ENCODE assay signal across 9 mouse cellular contexts in genomic region chr10:80623457-80624191, GRCm38 (mm10). TPM values are rescaled to one million over a fixed set of nuclear protein-coding genes. Genes with fewer than 3 reads are reported as not detected.
DNase-seq lines count a peak whose midpoint lies in the region; ATAC-seq lines count a peak whose summit lies in the region.
"Had no signal": no experiment of that assay in that cellular context is flagged by ENCODE, and none has a peak within 500 bp of the region (broad histone marks: within the 10 kb centered on the region; RNA-seq: fewer than 3 reads in every experiment).

No protein-coding gene starts in this region.

- no peaks in the 10 kb centered on the region for H3K36me3 ChIP-seq in forebrain, embryonic 13.5 days (ENCODE audit: poor library complexity, severe bottlenecking)
- no peaks in the 10 kb centered on the region for H3K36me3 ChIP-seq in hindbrain, embryonic 11.5 days (ENCODE audit: control insufficient read depth, insufficient read depth, low read length)
- peaks cover 33% of the 10 kb centered on the region for H3K36me3 ChIP-seq in limb, embryonic 10.5 days

- H3K4me3 ChIP-seq in forebrain, embryonic 13.5 days = peak overlapping the region; percentile 88
- peak overlapping the region; percentile 85 for H3K4me3 ChIP-seq in hindbrain, embryonic 11.5 days (ENCODE audit: low read depth, low read length)
- H3K4me3 ChIP-seq in limb, embryonic 10.5 days = peak overlapping the region; percentile 89

- no peak for ATAC-seq in cerebellum, adult (ENCODE audit: insufficient number of reproducible peaks, low FRiP score, low TSS enrichment)
- ATAC-seq in forebrain, embryonic 13.5 days = no peak
- no peak for ATAC-seq in hindbrain, embryonic 11.5 days (ENCODE audit: low FRiP score)

- H3K4me2 ChIP-seq in forebrain, embryonic 13.5 days = peak overlapping the region; percentile 99
- peak overlapping the region; percentile 97 for H3K4me2 ChIP-seq in hindbrain, embryonic 11.5 days (replicated peaks; ENCODE audit: low read depth, low read length)

- WGBS in forebrain, embryonic 13.5 days = 19% methylated on average over 15 of the region's 15 CpGs
- WGBS in hindbrain, embryonic 11.5 days = 16% methylated on average over 15 of the region's 15 CpGs
- WGBS in limb, embryonic 10.5 days = 13% methylated on average over 15 of the region's 15 CpGs

- peaks cover 42% of the 10 kb centered on the region for H3K4me1 ChIP-seq in forebrain, embryonic 13.5 days
- peaks cover 6% of the 10 kb centered on the region for H3K4me1 ChIP-seq in hindbrain, embryonic 11.5 days (replicated peaks; ENCODE audit: control insufficient read depth, insufficient read depth, low read length)
- H3K4me1 ChIP-seq in limb, embryonic 10.5 days = peaks cover 52% of the 10 kb centered on the region

- H3K27me3 ChIP-seq in forebrain, embryonic 13.5 days = no peaks in the 10 kb centered on the region
- no peaks in the 10 kb centered on the region for H3K27me3 ChIP-seq in hindbrain, embryonic 11.5 days (ENCODE audit: control insufficient read depth, insufficient read depth, low read length)
- H3K27me3 ChIP-seq in limb, embryonic 10.5 days (ENCODE audit: low read depth, poor library complexity, severe bottlenecking) = no peaks in the 10 kb centered on the region
- H3K27me3 ChIP-seq: Patski had no signal

- H3K9ac ChIP-seq in forebrain, embryonic 13.5 days = peak overlapping the region; percentile 93
- peak overlapping the region; percentile 91 for H3K9ac ChIP-seq in hindbrain, embryonic 11.5 days (ENCODE audit: low read depth, low read length)

- H3K9me3 ChIP-seq in forebrain, embryonic 13.5 days (replicated peaks) = no peaks in the 10 kb centered on the region
- H3K9me3 ChIP-seq in hindbrain, embryonic 11.5 days (ENCODE audit: control insufficient read depth, low read length) = no peaks in the 10 kb centered on the region
- H3K9me3 ChIP-seq in limb, embryonic 10.5 days (replicated peaks) = no peaks in the 10 kb centered on the region

- peak; percentile 62 to 66 for DNase-seq in cerebellum, adult 18-20 months
- DNase-seq in adrenal gland, postnatal 36 days = peak; percentile 73 to 80
- peak; percentile 62 for DNase-seq in hindbrain, embryonic 11.5 days (ENCODE audit: low spot score)
- peak; percentile 81 for DNase-seq in limb, embryonic 10.5 days (ENCODE audit: low spot score)
- DNase-seq in mesoderm, embryonic 11.5 days (ENCODE audit: low read depth, low spot score) = peak; percentile 59
- DNase-seq in spleen, postnatal 4 days (ENCODE audit: low spot score in 2 of 2) = peak; percentile 72 to 85

- peak overlapping the region; percentile 78 for H3K27ac ChIP-seq in forebrain, embryonic 13.5 days
- peak overlapping the region; percentile 94 for H3K27ac ChIP-seq in hindbrain, embryonic 11.5 days (ENCODE audit: low read depth, low read length)
- peak overlapping the region; percentile 97 for H3K27ac ChIP-seq in limb, embryonic 10.5 days

RNA-seq across cellular contexts. Expression of gene Csnk1g2, which starts 1.0 kb away (rescaled TPM):
- total RNA-seq in adrenal gland, postnatal 36 days (2021) = 100 to 1,000 TPM; 129 to 135 TPM
- polyA plus RNA-seq in forebrain, embryonic 13.5 days (2015; fragmentation: Nextera tagmentation; extraction: Ambion mirVana) = 55.0 and 73.2 TPM in 2 replicates
- 71.1 and 85.6 TPM in 2 replicates for polyA plus RNA-seq in hindbrain, embryonic 11.5 days (2014; fragmentation: Nextera tagmentation; extraction: Ambion mirVana)
- 237 and 255 TPM in 2 replicates for polyA plus RNA-seq in limb, embryonic 10.5 days (2016; fragmentation: Nextera tagmentation; extraction: Ambion mirVana)

RNA-seq across cellular contexts. Expression of gene Gm49322, which starts 17.8 kb away (rescaled TPM):
- 1 to 10 TPM; 1.6 to 2.6 TPM for total RNA-seq in adrenal gland, postnatal 36 days (2021)
- polyA plus RNA-seq in forebrain, embryonic 13.5 days (2015; fragmentation: Nextera tagmentation; extraction: Ambion mirVana) = 4.0 and 4.4 TPM in 2 replicates
- 1.5 and 1.7 TPM in 2 replicates for polyA plus RNA-seq in hindbrain, embryonic 11.5 days (2014; fragmentation: Nextera tagmentation; extraction: Ambion mirVana)
- 5.1 and 5.2 TPM in 2 replicates for polyA plus RNA-seq in limb, embryonic 10.5 days (2016; fragmentation: Nextera tagmentation; extraction: Ambion mirVana)

RNA-seq across cellular contexts. Expression of gene Adat3, which starts 20.9 kb away (rescaled TPM):
- 1 to 10 TPM; 2.7 to 6.1 TPM for total RNA-seq in adrenal gland, postnatal 36 days (2021)
- 4.8 and 6.7 TPM in 2 replicates for polyA plus RNA-seq in forebrain, embryonic 13.5 days (2015; fragmentation: Nextera tagmentation; extraction: Ambion mirVana)
- 5.8 and 7.4 TPM in 2 replicates for polyA plus RNA-seq in hindbrain, embryonic 11.5 days (2014; fragmentation: Nextera tagmentation; extraction: Ambion mirVana)
- 11.1 and 13.4 TPM in 2 replicates for polyA plus RNA-seq in limb, embryonic 10.5 days (2016; fragmentation: Nextera tagmentation; extraction: Ambion mirVana)

RNA-seq across cellular contexts. Expression of gene Scamp4, which starts 21.0 kb away (rescaled TPM):
- total RNA-seq in adrenal gland, postnatal 36 days (2021) = 10 to 100 TPM; 64.3 to 64.6 TPM
- 56.7 and 69.6 TPM in 2 replicates for polyA plus RNA-seq in forebrain, embryonic 13.5 days (2015; fragmentation: Nextera tagmentation; extraction: Ambion mirVana)
- polyA plus RNA-seq in hindbrain, embryonic 11.5 days (2014; fragmentation: Nextera tagmentation; extraction: Ambion mirVana) = 64.1 and 68.7 TPM in 2 replicates
- 87.8 and 92.2 TPM in 2 replicates for polyA plus RNA-seq in limb, embryonic 10.5 days (2016; fragmentation: Nextera tagmentation; extraction: Ambion mirVana)

RNA-seq across cellular contexts. Expression of gene Btbd2, which starts 33.2 kb away (rescaled TPM):
- total RNA-seq in adrenal gland, postnatal 36 days (2021) = 10 to 100 TPM; 61.7 to 71.2 TPM
- polyA plus RNA-seq in forebrain, embryonic 13.5 days (2015; fragmentation: Nextera tagmentation; extraction: Ambion mirVana) = 59.2 and 61.2 TPM in 2 replicates
- polyA plus RNA-seq in hindbrain, embryonic 11.5 days (2014; fragmentation: Nextera tagmentation; extraction: Ambion mirVana) = 36.2 and 47.2 TPM in 2 replicates
- 84.9 and 98.6 TPM in 2 replicates for polyA plus RNA-seq in limb, embryonic 10.5 days (2016; fragmentation: Nextera tagmentation; extraction: Ambion mirVana)
